Mouse (Mus musculus): ENCODE data around the gene Tmem181a. TPM values are rescaled to one million over a fixed set of nuclear protein-coding genes. Genes with fewer than 3 reads are reported as not detected.
A peak's percentile ranks its signal among the peaks of the same experiment; 100 is the strongest.
"Not testable (repeated sequence)": the region's sequence is repeated elsewhere in the genome, so short reads cannot be mapped to it uniquely, and the experiment has no call there.

Tmem181a gene
- polyA plus RNA-seq, 1 experiment from 2014 or later = 12.7 TPM

- H3K27ac ChIP-seq; H3K36me3 ChIP-seq (ENCODE audit: inconsistent target); H3K79me2 ChIP-seq (ENCODE audit: inconsistent target); H3K4me3 ChIP-seq (ENCODE audit: inconsistent target): not testable (repeated sequence)
- 100% methylated on average over 2 of the region's 5 CpGs for WGBS (ENCODE audit: missing documents)
These were observed 29.5 kb downstream of the Tmem181a start for GRCm38 (mm10) chr17:6286169-6286568.

DNA sequence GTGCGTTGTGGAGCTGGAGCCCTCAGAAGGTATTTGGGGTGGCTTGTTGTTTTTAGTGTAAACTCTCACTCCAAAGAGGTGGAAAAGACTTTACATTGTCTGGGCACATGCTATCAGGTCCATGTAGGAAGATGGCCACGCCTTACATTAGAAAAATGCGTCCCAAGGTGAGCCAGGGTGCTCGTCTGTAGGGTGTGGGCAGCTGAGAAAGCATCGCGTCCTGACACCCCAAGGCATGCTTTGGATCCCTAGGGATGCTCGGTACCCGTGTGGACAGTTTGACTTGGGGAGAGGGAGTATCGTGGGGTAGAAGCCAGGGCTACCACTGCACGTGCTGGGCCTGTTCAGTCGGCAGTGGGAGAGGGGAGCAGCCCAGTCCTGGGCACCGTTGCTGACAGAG, 32.4 kb downstream of the Tmem181a start:
- not testable (repeated sequence) for H3K36me3 ChIP-seq (ENCODE audit: inconsistent target); H3K4me3 ChIP-seq (ENCODE audit: inconsistent target); H3K79me2 ChIP-seq (ENCODE audit: inconsistent target); H3K27ac ChIP-seq
- no CpG with 5 or more reads among the region's 12 CpGs for WGBS (ENCODE audit: missing documents)

DNA sequence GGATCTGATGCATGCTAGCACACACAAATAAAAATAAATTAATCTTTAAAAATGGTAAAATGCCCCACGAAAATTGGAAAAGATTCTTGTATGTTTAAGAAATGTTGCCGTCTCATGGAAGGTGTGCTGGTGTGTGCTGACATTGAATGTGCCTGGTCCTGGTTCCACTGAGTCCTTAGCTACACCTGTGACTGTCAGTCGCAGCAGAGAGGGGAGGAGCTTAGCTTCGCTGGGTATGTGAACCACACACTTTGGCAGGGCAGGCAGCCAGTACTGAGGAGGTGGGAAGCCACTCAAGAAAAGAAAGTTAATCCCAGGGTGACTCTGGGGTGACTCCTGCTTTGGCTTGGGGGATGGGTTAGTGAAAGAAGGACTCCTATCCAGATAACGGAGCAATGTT, 37.2 kb downstream of the Tmem181a start:
- H3K4me3 ChIP-seq (ENCODE audit: inconsistent target); H3K79me2 ChIP-seq (ENCODE audit: inconsistent target); H3K27ac ChIP-seq; H3K36me3 ChIP-seq (ENCODE audit: inconsistent target): not testable (repeated sequence)
- no CpG with 5 or more reads among the region's 5 CpGs for WGBS (ENCODE audit: missing documents)

DNA sequence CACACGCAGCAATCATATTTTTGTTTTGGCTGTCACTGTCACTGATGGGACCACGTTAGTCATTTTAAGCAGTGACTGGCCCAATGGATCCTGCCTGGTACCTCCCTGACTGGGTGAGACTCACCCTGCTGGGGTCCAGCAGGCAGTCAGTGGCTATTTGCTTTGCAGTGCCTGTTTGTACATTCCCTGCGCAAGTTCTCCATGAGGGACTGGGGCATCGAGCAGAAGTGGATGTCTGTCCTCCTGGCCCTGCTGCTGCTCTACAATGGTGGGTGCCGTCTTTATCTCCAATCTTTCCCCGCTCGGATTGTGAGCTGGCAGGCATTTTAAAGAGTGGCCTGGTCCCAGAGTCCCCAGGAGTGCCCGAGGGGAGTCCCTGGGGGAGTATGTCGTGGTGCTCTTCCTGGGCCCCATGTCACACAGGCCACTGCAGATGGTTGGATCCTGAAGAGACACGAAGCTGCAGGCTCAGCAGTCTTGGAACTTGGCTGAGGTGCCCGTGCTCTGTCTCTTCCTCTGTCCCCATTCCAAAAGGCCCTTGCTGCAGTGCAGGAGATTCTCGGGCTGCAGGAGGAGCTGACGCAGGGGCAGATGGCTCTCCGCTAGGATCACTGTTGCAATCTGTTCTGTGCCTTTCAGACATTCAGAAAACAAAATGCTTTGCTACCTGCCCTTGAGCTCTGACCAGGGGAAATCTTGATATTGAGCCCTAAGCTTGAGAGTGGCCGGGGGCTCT, 40.6 kb downstream of the Tmem181a start:
- not testable (repeated sequence) for H3K4me3 ChIP-seq (ENCODE audit: inconsistent target); H3K36me3 ChIP-seq (ENCODE audit: inconsistent target); H3K79me2 ChIP-seq (ENCODE audit: inconsistent target); H3K27ac ChIP-seq
- 100% methylated on average over 2 of the region's 15 CpGs for WGBS (ENCODE audit: missing documents)

GRCm38 (mm10) chr17:6300190-6300863, 43.7 kb downstream of the Tmem181a start:
- no CpG with 5 or more reads among the region's 12 CpGs for WGBS (ENCODE audit: missing documents)
- not testable (repeated sequence) for H3K79me2 ChIP-seq (ENCODE audit: inconsistent target); H3K27ac ChIP-seq; H3K36me3 ChIP-seq (ENCODE audit: inconsistent target); H3K4me3 ChIP-seq (ENCODE audit: inconsistent target)

DNA sequence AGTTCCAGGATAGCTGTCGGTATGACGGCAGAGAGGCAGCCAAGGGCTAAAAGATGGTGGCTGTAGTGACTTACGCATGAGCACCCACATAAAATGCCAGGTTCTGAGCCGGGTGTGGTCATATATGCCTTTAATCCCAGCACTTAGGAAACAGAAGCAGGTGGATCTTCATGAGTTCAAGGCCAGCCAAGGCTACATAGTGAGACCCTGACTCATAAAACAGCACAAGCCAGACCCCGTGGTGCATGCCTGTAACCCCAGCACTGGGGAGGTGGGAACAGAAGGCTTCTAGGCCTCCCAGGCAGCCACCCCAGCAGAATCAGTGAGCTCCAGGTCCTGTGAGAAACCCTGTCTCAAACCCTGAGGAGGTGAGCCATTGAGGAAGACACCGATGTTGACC, 48.2 kb downstream of the Tmem181a start:
- no CpG with 5 or more reads among the region's 6 CpGs for WGBS (ENCODE audit: missing documents)
- not testable (repeated sequence) for H3K4me3 ChIP-seq (ENCODE audit: inconsistent target); H3K79me2 ChIP-seq (ENCODE audit: inconsistent target)

GRCm38 (mm10) chr17:6305656-6306270, 49.1 kb downstream of the Tmem181a start:
- H3K36me3 ChIP-seq (ENCODE audit: inconsistent target); H3K27ac ChIP-seq; H3K79me2 ChIP-seq (ENCODE audit: inconsistent target); H3K4me3 ChIP-seq (ENCODE audit: inconsistent target): not testable (repeated sequence)
- WGBS (ENCODE audit: missing documents) = 91% methylated on average over 6 of the region's 12 CpGs

More for the DNA sequence above, 48.2 kb downstream of the Tmem181a start:
- H3K27ac ChIP-seq; H3K36me3 ChIP-seq (ENCODE audit: inconsistent target): not testable (repeated sequence)

DNA sequence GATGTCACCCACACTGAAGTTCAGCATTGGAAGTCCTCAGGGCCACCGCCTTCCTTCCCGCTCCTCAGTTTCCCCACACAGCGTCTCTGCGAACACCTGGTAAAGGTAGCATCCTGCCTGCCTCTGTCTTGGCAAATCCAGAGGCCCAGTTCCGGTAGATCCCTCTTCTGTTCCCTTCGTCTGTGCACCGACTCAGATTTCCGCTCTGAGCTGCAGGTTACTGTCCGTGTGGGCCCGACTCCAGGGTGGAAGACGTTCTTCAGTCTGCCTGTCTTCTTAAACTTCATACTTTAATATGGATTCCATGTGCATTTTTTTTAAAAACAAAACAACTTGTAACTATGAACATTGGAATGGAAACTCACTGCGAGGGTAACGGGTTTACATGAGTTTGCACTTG, 49.8 kb downstream of the Tmem181a start:
- H3K36me3 ChIP-seq (ENCODE audit: inconsistent target) = not testable (repeated sequence)

DNA sequence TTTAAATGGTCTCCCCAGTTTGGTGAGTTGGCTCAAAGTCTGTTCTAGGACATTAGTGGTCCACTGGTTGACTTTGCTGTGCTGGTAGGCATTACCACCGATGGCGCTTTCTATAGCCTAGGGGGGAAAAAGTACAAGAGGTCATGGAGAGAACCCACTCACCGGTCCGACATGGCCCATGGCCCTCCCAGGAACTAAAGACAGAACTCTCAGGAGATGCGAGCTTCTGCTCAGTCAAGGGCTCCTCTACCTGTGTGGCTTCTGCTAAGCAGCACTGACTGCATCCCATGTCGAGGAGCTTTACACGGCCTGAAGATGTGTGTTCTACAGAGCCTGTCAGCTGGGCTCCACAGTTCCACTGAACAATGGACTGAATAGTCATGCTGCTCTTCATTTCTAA, 55.1 kb downstream of the Tmem181a start:
- H3K36me3 ChIP-seq (ENCODE audit: inconsistent target); H3K27ac ChIP-seq; H3K4me3 ChIP-seq (ENCODE audit: inconsistent target); H3K79me2 ChIP-seq (ENCODE audit: inconsistent target): not testable (repeated sequence)
- 93% methylated on average over 7 of the region's 7 CpGs for WGBS (ENCODE audit: missing documents)

More for the DNA sequence above, 49.8 kb downstream of the Tmem181a start:
- 100% methylated on average over 1 of the region's 13 CpGs for WGBS (ENCODE audit: missing documents)
- H3K79me2 ChIP-seq (ENCODE audit: inconsistent target); H3K27ac ChIP-seq; H3K4me3 ChIP-seq (ENCODE audit: inconsistent target): not testable (repeated sequence)

DNA sequence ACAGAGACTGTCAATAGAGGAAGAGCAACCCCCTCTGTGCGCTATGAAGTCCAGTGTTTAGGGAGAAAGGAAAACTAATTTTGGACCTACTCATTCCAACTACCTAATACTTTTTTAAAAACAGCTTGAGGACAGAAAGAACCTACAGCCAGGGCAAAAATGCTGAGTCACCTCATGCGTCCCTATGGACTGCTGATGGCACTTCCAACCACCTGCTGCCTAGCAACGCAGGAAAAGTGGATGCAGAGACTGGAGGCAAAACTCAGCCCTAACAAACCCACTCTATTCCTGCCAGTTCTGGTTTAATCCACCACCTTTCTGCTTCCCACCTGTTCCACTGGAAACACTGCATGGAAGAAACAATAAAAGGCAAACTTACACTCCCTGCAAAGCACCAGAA, 56.1 kb downstream of the Tmem181a start:
- H3K27ac ChIP-seq; H3K36me3 ChIP-seq (ENCODE audit: inconsistent target); H3K4me3 ChIP-seq (ENCODE audit: inconsistent target); H3K79me2 ChIP-seq (ENCODE audit: inconsistent target): not testable (repeated sequence)
- WGBS (ENCODE audit: missing documents) = 94% methylated on average over 3 of the region's 3 CpGs

DNA sequence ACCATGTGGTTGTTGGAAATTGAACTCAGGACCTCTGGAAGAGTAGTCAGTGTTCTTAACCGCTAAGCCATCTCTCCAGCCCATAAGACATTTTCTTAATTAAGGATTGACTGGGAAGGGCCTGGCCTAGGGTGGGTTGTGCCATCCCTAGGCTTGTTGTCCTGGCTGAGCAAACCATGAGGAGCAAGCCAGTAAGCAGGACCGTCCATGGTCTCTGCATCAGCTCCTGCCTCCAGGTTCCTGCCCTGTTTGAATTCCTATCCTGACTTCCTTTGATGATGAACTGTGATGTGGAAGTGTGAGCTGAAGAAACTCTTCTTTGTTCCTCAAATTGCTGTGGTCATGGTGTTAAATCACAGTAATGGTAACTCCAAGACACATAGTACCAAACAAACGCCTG, 57.8 kb downstream of the Tmem181a start:
- not testable (repeated sequence) for H3K79me2 ChIP-seq (ENCODE audit: inconsistent target); H3K36me3 ChIP-seq (ENCODE audit: inconsistent target); H3K27ac ChIP-seq; H3K4me3 ChIP-seq (ENCODE audit: inconsistent target)
- 40% methylated on average over 1 of the region's 3 CpGs for WGBS (ENCODE audit: missing documents)

- H3K4me3 ChIP-seq (ENCODE audit: inconsistent target); H3K79me2 ChIP-seq (ENCODE audit: inconsistent target); H3K27ac ChIP-seq; H3K36me3 ChIP-seq (ENCODE audit: inconsistent target): not testable (repeated sequence)
- WGBS (ENCODE audit: missing documents) = 27% methylated on average over 2 of the region's 4 CpGs
These were observed 59.0 kb downstream of the Tmem181a start for GRCm38 (mm10) chr17:6315706-6316105.

- not testable (repeated sequence) for H3K79me2 ChIP-seq (ENCODE audit: inconsistent target); H3K36me3 ChIP-seq (ENCODE audit: inconsistent target)
- under 1% methylated on average over 16 of the region's 38 CpGs for WGBS (ENCODE audit: missing documents)
- Histone ChIP-seq H3K27ac (peak overlapping the region; percentile 37; the same call in 1 of the 2 replicates), H3K4me3 (ENCODE audit: inconsistent target) (peak overlapping the region; percentile 31)
These were observed 59.9 kb downstream of the Tmem181a start for GRCm38 (mm10) chr17:6316379-6317126.

DNA sequence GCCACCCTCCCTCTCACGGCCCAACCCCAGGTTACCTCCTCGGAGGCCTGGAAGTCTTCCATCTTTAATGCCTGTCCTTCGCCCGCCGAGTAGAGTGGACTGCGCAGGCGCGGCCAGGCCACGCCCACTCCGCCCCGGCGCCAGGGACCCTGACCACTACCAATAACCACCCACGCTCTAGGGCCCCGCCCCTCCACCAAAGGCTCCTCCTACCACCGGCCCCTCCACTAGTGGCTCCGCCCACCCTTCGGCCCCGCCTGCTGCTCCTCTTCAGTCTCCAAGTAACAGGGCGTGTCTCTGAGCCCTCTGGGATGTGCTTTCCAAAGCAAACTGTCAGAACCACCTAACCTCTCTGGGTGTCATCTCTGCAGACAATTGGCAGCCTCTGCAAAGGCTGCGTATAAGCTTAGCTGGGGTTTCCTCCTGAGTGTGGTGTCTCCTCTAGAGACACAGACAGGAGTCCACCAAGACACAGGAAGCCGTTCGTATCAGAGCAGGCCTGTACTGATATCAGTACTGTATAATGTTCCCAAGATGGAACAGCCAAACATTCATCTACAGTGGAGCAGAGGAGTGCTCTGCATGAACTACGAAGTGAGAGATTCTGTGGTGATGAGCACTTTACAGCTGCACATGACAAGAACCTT, 60.8 kb downstream of the Tmem181a start, which contains the start of gene Dynlt1a:
TSS of gene Dynlt1a (minus strand) at position 162 of the 647 bp plus-strand sequence.
- H3K27ac ChIP-seq = peak within 1 kb of the TSS; percentile 37; the same call in 1 of the 2 replicates
- H3K4me3 ChIP-seq (ENCODE audit: inconsistent target) = peak within 1 kb of the TSS; percentile 31
- not testable (repeated sequence) for H3K36me3 ChIP-seq (ENCODE audit: inconsistent target); H3K79me2 ChIP-seq (ENCODE audit: inconsistent target)
- 9% methylated on average over 23 of the region's 23 CpGs for WGBS (ENCODE audit: missing documents)

All from macrophage (primary cell).